Mouse (Mus musculus): ENCODE measurements around the gene Hoxb5.
A peak's percentile ranks its signal among the peaks of the same experiment; 100 is the strongest.

Gene Hoxb5

DNA sequence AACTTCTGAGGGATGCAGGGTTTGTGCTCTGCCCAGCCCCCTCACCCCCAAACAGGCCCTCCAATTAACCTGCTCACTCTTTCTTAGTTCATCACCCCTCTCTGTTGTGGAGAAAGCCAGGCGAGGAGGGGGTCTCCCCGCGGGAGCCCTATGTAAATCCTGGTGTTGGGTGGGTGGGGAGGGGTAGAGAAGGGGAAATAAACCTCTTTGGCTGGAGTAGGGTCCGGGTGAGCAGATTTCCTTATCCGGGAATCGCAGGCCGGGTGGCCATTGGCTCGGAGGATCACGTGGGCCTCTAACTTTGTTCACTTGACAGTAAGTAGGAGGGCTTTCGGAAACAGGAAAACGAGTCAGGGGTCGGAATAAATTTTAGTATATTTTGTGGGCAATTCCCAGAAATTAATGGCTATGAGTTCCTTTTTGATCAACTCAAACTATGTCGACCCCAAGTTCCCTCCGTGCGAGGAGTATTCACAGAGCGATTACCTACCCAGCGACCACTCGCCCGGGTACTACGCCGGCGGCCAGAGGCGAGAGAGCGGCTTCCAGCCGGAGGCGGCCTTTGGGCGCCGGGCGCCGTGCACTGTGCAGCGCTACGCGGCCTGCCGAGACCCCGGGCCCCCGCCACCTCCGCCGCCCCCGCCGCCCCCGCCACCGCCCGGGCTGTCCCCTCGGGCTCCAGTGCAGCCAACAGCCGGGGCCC lies 15.4 kb downstream of the Hoxb5 start:
- DNase-seq (ENCODE audit: low read depth, low spot score): peak; percentile 90

GRCm38 (mm10) chr11:96319071-96319902 lies 16.2 kb downstream of the Hoxb5 start:
- peak; percentile 93 for DNase-seq (ENCODE audit: low read depth, low spot score)

DNA sequence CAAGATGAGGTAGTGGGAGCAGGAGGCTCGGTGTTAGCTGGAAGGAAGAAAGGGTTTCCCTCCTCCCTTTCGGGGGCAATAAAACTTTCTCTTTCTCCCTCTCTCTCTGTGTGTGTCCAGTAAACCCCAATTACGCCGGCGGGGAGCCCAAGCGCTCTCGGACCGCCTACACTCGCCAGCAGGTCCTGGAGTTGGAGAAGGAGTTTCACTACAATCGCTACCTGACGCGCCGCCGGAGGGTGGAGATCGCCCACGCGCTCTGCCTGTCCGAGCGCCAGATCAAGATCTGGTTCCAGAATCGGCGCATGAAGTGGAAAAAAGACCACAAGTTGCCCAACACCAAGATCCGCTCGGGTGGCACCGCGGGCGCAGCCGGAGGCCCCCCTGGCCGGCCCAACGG lies 16.8 kb downstream of the Hoxb5 start:
- no peak for DNase-seq (ENCODE audit: low read depth, low spot score)

DNA sequence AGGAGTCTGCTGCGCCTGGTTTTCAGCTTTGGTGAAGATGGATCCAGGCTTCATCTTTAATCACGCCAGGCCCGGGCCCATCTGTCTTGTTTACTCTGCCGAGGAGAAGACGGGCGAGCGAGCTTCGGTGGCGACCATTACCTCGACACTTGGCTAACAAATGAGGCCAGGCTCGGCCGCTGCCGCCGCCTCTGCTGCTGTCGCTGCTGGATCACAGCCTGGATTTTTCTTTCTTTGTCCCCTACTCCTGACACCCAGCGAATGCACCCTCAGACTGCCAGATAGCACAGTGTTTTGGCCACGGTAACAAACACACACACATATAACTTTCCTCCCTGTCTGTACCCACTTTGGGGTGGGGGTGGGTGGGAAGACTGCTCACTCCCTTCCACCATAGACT lies 17.6 kb downstream of the Hoxb5 start:
- DNase-seq (ENCODE audit: low read depth, low spot score): no peak

DNA sequence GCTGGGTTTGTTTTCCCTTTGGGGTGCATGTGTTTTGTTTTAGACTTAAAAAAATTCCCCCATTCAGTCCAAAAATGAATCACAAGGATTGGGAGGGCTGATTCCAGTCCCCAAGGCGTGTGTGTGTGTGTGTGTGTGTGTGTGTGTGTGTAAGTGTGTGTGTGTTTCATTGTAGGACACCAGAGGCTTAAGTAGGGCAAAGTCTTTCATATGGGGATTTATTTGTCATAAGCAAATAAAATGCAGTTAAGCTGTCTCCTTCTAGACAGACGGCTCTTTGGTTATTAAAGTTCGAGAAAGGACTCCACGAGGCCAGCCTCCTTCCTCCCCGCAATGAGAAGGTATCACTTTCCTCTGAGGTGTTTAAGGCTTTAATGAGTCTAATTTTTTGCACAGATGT lies 18.7 kb downstream of the Hoxb5 start:
- no peak for DNase-seq (ENCODE audit: low read depth, low spot score)

GRCm38 (mm10) chr11:96322738-96323137 lies 19.6 kb downstream of the Hoxb5 start:
- DNase-seq (ENCODE audit: low read depth, low spot score): no peak

DNA sequence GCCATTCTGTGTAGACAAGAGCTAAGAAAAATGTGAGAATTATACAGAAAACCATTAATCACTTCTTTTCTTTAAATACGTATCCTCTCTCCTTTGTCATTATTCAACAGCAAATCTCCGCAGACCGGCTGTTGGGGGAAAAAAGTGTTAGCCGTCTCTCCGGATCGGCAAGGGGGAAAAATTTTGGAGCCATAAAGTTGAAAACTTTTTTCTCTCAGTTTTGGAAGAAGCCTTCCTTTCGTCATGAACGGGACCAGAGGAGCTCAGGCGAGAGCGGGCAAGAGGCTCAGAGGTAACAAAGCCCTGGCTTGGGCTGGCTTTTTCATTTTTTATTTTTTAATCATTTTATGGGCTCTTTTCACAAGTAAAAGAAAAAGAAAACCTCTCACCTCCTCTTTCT lies 20.0 kb downstream of the Hoxb5 start, which contains the start of gene Hoxb3:
TSS of gene Hoxb3 (plus strand) at position 173 of the 400 bp plus-strand sequence.
- DNase-seq (ENCODE audit: low read depth, low spot score): no peak

DNA sequence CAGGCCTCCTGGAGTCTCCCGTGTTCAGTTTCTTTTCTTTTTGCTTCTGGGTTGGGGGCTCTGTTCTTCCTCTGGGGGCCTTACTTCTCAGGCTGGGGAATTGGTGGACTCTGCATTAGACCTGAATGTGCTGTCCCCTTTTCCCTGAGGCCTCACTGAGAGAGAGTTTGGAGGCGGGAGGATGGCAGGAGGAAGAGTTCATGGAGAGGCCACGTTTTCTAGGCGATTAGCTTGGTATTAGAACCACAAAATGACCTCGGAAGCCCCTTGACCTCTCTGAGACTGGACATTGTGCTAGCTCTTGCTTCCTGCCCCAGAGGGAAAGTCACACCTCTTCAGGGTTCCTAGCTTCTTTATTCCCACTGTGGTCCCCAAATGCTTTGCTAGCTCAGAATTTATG lies 21.0 kb downstream of the Hoxb5 start:
- DNase-seq (ENCODE audit: low read depth, low spot score): no peak

GRCm38 (mm10) chr11:96324965-96325364 lies 21.8 kb downstream of the Hoxb5 start:
- no peak for DNase-seq (ENCODE audit: low read depth, low spot score)

DNA sequence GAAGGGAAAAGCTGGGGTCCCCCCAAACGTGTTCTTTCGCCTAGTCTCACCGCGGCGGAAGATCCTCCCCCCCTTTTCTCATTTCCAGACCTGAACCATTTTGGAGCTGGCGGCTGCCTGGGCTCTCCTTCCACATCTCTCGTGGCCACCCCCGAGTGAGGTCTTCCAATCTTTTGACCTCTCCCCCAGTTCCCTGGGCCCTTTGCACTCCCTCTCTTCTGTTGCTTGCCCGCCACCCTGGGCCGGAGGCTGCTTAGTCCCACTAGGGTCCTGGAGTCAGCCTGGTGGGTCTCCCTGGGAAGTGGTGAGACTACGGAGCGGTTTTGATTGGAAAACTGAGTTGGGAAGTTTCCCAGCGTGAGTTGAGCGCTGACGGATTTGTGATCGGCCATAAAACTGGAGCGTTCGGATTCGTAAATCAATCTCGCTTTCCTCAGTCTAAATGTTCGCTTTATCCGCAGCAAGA lies 22.6 kb downstream of the Hoxb5 start:
- DNase-seq (ENCODE audit: low read depth, low spot score): peak; percentile 85

- DNase-seq (ENCODE audit: low read depth, low spot score): no peak
Observed at GRCm38 (mm10) chr11:96326705-96327104, 23.6 kb downstream of the Hoxb5 start.

- DNase-seq (ENCODE audit: low read depth, low spot score): no peak
Observed at GRCm38 (mm10) chr11:96327122-96327521, 24.0 kb downstream of the Hoxb5 start.

GRCm38 (mm10) chr11:96327750-96328149 lies 24.6 kb downstream of the Hoxb5 start:
- DNase-seq (ENCODE audit: low read depth, low spot score): no peak

GRCm38 (mm10) chr11:96328605-96329004 lies 25.5 kb downstream of the Hoxb5 start:
- no peak for DNase-seq (ENCODE audit: low read depth, low spot score)

GRCm38 (mm10) chr11:96332105-96332504 lies 29.0 kb downstream of the Hoxb5 start:
- DNase-seq (ENCODE audit: low read depth, low spot score): no peak

DNA sequence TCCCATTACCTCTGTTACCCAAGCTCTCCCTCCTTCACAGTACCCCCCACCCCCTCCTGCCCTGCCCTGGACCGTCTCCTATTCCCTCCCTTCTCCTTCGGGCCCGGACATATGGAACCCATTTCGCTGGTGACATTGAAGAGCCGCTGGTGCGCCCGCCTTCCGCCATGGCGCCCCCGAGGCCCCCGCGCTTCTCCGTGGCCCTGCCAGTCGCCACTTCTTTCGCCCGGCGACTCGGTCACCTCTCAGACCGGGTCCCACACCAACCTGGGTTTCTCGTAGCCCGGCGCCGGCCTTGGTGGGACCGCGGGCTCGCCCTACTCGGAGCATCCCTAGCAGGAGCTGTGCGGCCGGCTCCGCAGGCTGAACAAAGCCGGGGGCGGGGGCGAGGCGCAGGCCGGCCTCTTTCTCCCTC lies 29.5 kb downstream of the Hoxb5 start:
- no peak for DNase-seq (ENCODE audit: low read depth, low spot score)

GRCm38 (mm10) chr11:96333241-96334001 lies 30.3 kb downstream of the Hoxb5 start:
- DNase-seq (ENCODE audit: low read depth, low spot score): no peak

- no peak for DNase-seq (ENCODE audit: low read depth, low spot score)
Observed at GRCm38 (mm10) chr11:96334002-96334364, 30.8 kb downstream of the Hoxb5 start.

- DNase-seq (ENCODE audit: low read depth, low spot score): no peak
Observed at GRCm38 (mm10) chr11:96334998-96335397, 31.9 kb downstream of the Hoxb5 start.

GRCm38 (mm10) chr11:96336597-96336996 lies 33.5 kb downstream of the Hoxb5 start:
- no peak for DNase-seq (ENCODE audit: low read depth, low spot score)

DNA sequence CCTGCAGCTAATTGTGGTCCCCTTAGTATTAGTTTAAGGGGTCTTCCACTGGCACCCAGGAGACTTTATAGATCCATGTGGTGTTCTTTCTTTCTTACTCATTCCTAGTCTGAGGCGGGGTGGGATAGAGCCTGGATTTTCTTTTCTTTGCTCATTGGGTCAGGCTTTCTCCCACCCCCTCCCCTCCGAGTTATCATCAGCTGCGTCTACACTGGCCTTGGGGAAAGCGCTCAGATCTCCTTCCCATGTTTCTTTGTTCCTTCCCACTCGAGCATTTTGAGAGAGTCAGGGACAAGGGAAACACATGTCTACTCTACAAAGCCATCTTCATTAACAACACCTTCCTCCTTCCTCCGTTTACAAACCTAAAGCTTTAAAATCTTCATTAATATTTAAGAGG lies 33.9 kb downstream of the Hoxb5 start:
- no peak for DNase-seq (ENCODE audit: low read depth, low spot score)
